Mouse (Mus musculus) MEL (cell line): ENCODE measurements around the gene Epb41. TPM values are rescaled to one million over a fixed set of nuclear protein-coding genes. Genes with fewer than 3 reads are reported as not detected.
A peak's percentile ranks its signal among the peaks of the same experiment; 100 is the strongest.

Source experiments
- DNase-seq: peaks from one replicate; pipeline ENCODE4 v3.0.0; 2011; ENCODE audit warnings: low read depth, low spot score
- H3K27ac ChIP-seq: 2 replicates; pipeline ENCODE4 v1.5.1; 2012; ENCODE audit warnings: low read depth, mild to moderate bottlenecking, control low read depth, low read length, moderate library complexity; ENCODE audit not compliant: control insufficient read depth
- H3K27me3 ChIP-seq, 2 experiments: fragments of 150-350 bp in 1 of 2; sonication (generic) in 1 of 2; 2 replicates each; pipeline ENCODE4 v1.6.1; 2012; ENCODE audit warnings: low read length in 2 of 2, mild to moderate bottlenecking in 2 of 2, improper control_type of control experiment in 1 of 2, moderate library complexity in 1 of 2; ENCODE audit not compliant: insufficient read depth in 2 of 2, control insufficient read depth in 1 of 2
- H3K36me3 ChIP-seq, 2 experiments: 2 replicates each; pipeline ENCODE4 v1.6.1; 2012 to 2014; ENCODE audit warnings: low read length in 2 of 2, improper control_type of control experiment in 1 of 2, inconsistent platforms in 1 of 2, mild to moderate bottlenecking in 1 of 2; ENCODE audit not compliant: insufficient read depth in 2 of 2, control insufficient read depth in 1 of 2
- H3K4me1 ChIP-seq, 2 experiments: fragments of 150-350 bp in 1 of 2; sonication (generic) in 1 of 2; 2 replicates each; pipeline ENCODE4 v1.6.1; 2012; ENCODE audit warnings: low read length in 2 of 2, improper control_type of control experiment in 1 of 2, mild to moderate bottlenecking in 1 of 2; ENCODE audit not compliant: insufficient read depth in 2 of 2, control insufficient read depth in 1 of 2
- H3K4me3 ChIP-seq, 2 experiments: fragments of 150-350 bp in 1 of 2; sonication (generic) in 1 of 2; 2 replicates each; pipeline ENCODE4 v1.5.1; 2012; ENCODE audit warnings: low read depth in 2 of 2, low read length in 2 of 2, mild to moderate bottlenecking in 2 of 2, moderate library complexity in 2 of 2, control low read depth in 1 of 2, improper control_type of control experiment in 1 of 2; ENCODE audit not compliant: control insufficient read depth in 1 of 2, insufficient read depth in 1 of 2
- H3K79me2 ChIP-seq: 2 replicates; pipeline ENCODE4 v1.6.1; 2012; ENCODE audit warnings: mild to moderate bottlenecking, low read length, moderate library complexity; ENCODE audit not compliant: control insufficient read depth, poor library complexity, insufficient read depth
- H3K9ac ChIP-seq: 2 replicates; pipeline ENCODE4 v1.6.1; 2012; ENCODE audit warnings: low read depth, mild to moderate bottlenecking, control low read depth, low read length, moderate library complexity; ENCODE audit not compliant: control insufficient read depth, poor library complexity, severe bottlenecking
- H3K9me3 ChIP-seq: fragments of 150-350 bp; sonication (generic); replicated peaks from 2 replicates; pipeline ENCODE4 v1.6.1; 2012; ENCODE audit warnings: mild to moderate bottlenecking, low read length, improper control_type of control experiment, moderate library complexity; ENCODE audit not compliant: insufficient read depth
- BHLHE40 ChIP-seq: IDR thresholded peaks from 2 replicates; pipeline ENCODE4 v1.6.1; 2012; ENCODE audit warnings: low read depth, mild to moderate bottlenecking, inconsistent platforms, low read length, improper control_type of control experiment, borderline replicate concordance
- CHD1 ChIP-seq: IDR thresholded peaks from 2 replicates; pipeline ENCODE4 v1.6.1; 2012; ENCODE audit warnings: low read depth, mild to moderate bottlenecking, inconsistent platforms, low read length, improper control_type of control experiment
- CHD2 ChIP-seq: IDR thresholded peaks from 2 replicates; pipeline ENCODE4 v1.6.1; 2011; ENCODE audit warnings: low read length, improper control_type of control experiment
- CTCF ChIP-seq, 3 experiments: IDR thresholded peaks in 2 of 3; conservative IDR thresholded peaks in 1 of 3; 2 replicates each; pipeline ENCODE4 v1.5.1; 2011 to 2012; ENCODE audit warnings: low read length in 3 of 3, low read depth in 2 of 3, mild to moderate bottlenecking in 2 of 3, improper control_type of control experiment in 1 of 3, inconsistent platforms in 1 of 3, mixed read lengths in 1 of 3, moderate library complexity in 1 of 3; ENCODE audit not compliant: control insufficient read depth in 1 of 3, insufficient read depth in 1 of 3, poor library complexity in 1 of 3, severe bottlenecking in 1 of 3
- E2F4 ChIP-seq: IDR thresholded peaks from 2 replicates; pipeline ENCODE4 v1.6.1; 2011; ENCODE audit warnings: low read depth, low read length, improper control_type of control experiment, borderline replicate concordance
- ELF1 ChIP-seq: IDR thresholded peaks from 2 replicates; pipeline ENCODE4 v1.6.1; 2014; ENCODE audit warnings: low read depth, mild to moderate bottlenecking, inconsistent platforms, low read length, improper control_type of control experiment, moderate library complexity
- EP300 ChIP-seq, 2 experiments: IDR thresholded peaks; 2 replicates each; pipeline ENCODE4 v1.6.1; 2011; ENCODE audit warnings: improper control_type of control experiment in 2 of 2, low read length in 2 of 2, low read depth in 1 of 2, mild to moderate bottlenecking in 1 of 2
- ETS1 ChIP-seq: IDR thresholded peaks from 2 replicates; pipeline ENCODE4 v1.6.1; 2012; ENCODE audit warnings: low read depth, mild to moderate bottlenecking, inconsistent platforms, low read length, improper control_type of control experiment, moderate library complexity
- GABPA ChIP-seq: IDR thresholded peaks from 2 replicates; pipeline ENCODE4 v1.6.1; 2012; ENCODE audit warnings: low read depth, mild to moderate bottlenecking, inconsistent platforms, low read length, improper control_type of control experiment, moderate library complexity
- GATA1 ChIP-seq: IDR thresholded peaks from 2 replicates; pipeline ENCODE4 v1.6.1; 2011; ENCODE audit warnings: low read depth, low read length, improper control_type of control experiment
- HCFC1 ChIP-seq: IDR thresholded peaks from 2 replicates; pipeline ENCODE4 v1.6.1; 2012; ENCODE audit warnings: low read depth, mild to moderate bottlenecking, inconsistent platforms, low read length, improper control_type of control experiment, moderate library complexity
- JUND ChIP-seq: IDR thresholded peaks from 2 replicates; pipeline ENCODE4 v1.6.1; 2011; ENCODE audit warnings: low read depth, mild to moderate bottlenecking, improper control_type of control experiment, low read length
- KAT2A ChIP-seq: conservative IDR thresholded peaks from 2 replicates; pipeline ENCODE4 v1.6.1; 2012; ENCODE audit warnings: low read depth, low read length, improper control_type of control experiment, inconsistent platforms
- MAFK ChIP-seq: IDR thresholded peaks from 2 replicates; pipeline ENCODE4 v1.6.1; 2011; ENCODE audit warnings: low read depth, mild to moderate bottlenecking, low read length, improper control_type of control experiment, borderline replicate concordance
- MAX ChIP-seq: IDR thresholded peaks from 2 replicates; pipeline ENCODE4 v1.6.1; 2011; ENCODE audit warnings: low read length, improper control_type of control experiment
- MAZ ChIP-seq: IDR thresholded peaks from 2 replicates; pipeline ENCODE4 v1.6.1; 2012; ENCODE audit warnings: low read depth, mild to moderate bottlenecking, inconsistent platforms, low read length, improper control_type of control experiment
- MEF2A ChIP-seq: IDR thresholded peaks from 2 replicates; pipeline ENCODE4 v1.6.1; 2014; ENCODE audit warnings: low read depth, mild to moderate bottlenecking, inconsistent platforms, low read length, improper control_type of control experiment; ENCODE audit not compliant: poor library complexity, insufficient replicate concordance, severe bottlenecking; ENCODE audit errors: extremely low read depth
- MXI1 ChIP-seq: IDR thresholded peaks from 2 replicates; pipeline ENCODE4 v1.6.1; 2011; ENCODE audit warnings: mild to moderate bottlenecking, low read depth, low read length, improper control_type of control experiment
- MYB ChIP-seq: IDR thresholded peaks from 2 replicates; pipeline ENCODE4 v1.6.1; 2011; ENCODE audit warnings: mild to moderate bottlenecking, low read depth, low read length, improper control_type of control experiment
- MYC ChIP-seq: IDR thresholded peaks from 2 replicates; pipeline ENCODE4 v1.6.1; 2011; ENCODE audit warnings: low read depth, mild to moderate bottlenecking, low read length, improper control_type of control experiment, moderate library complexity
- NELFE ChIP-seq: IDR thresholded peaks from 2 replicates; pipeline ENCODE4 v1.6.1; 2011; ENCODE audit warnings: low read depth, low read length, improper control_type of control experiment
- NRF1 ChIP-seq: IDR thresholded peaks from 2 replicates; pipeline ENCODE4 v1.6.1; 2014; ENCODE audit warnings: low read depth, mild to moderate bottlenecking, inconsistent platforms, low read length, improper control_type of control experiment, moderate library complexity; ENCODE audit not compliant: poor library complexity, insufficient read depth, severe bottlenecking
- POLR2A ChIP-seq, 2 experiments: IDR thresholded peaks; 2 replicates each; pipeline ENCODE4 v1.6.1; 2011 to 2012; ENCODE audit warnings: low read length in 2 of 2, mild to moderate bottlenecking in 2 of 2, control low read depth in 1 of 2, improper control_type of control experiment in 1 of 2, low read depth in 1 of 2, moderate library complexity in 1 of 2; ENCODE audit not compliant: control insufficient read depth in 1 of 2, insufficient read depth in 1 of 2, poor library complexity in 1 of 2
- POLR2AphosphoS2 ChIP-seq: IDR thresholded peaks from 2 replicates; pipeline ENCODE4 v1.6.1; 2011; ENCODE audit warnings: low read length, improper control_type of control experiment
- POLR2AphosphoS5 ChIP-seq: IDR thresholded peaks from 2 replicates; pipeline ENCODE4 v1.6.1; 2012; ENCODE audit warnings: low read depth, borderline replicate concordance, mild to moderate bottlenecking, inconsistent platforms, low read length, moderate library complexity, mixed read lengths
- RAD21 ChIP-seq: IDR thresholded peaks from 2 replicates; pipeline ENCODE4 v1.6.1; 2011; ENCODE audit warnings: mild to moderate bottlenecking, low read depth, low read length, improper control_type of control experiment
- RCOR1 ChIP-seq: IDR thresholded peaks from 2 replicates; pipeline ENCODE4 v1.6.1; 2012; ENCODE audit warnings: low read depth, mild to moderate bottlenecking, inconsistent platforms, low read length, improper control_type of control experiment
- SIN3A ChIP-seq: IDR thresholded peaks from 2 replicates; pipeline ENCODE4 v1.6.1; 2012; ENCODE audit warnings: low read length, improper control_type of control experiment, inconsistent platforms
- SMC3 ChIP-seq: IDR thresholded peaks from 2 replicates; pipeline ENCODE4 v1.6.1; 2011; ENCODE audit warnings: low read depth, low read length, improper control_type of control experiment
- TAL1 ChIP-seq: IDR thresholded peaks from 2 replicates; pipeline ENCODE4 v1.6.1; 2012; ENCODE audit warnings: mild to moderate bottlenecking, inconsistent platforms, low read length, moderate library complexity, mixed read lengths
- TBP ChIP-seq: IDR thresholded peaks from 2 replicates; pipeline ENCODE4 v1.8.0; 2011; ENCODE audit warnings: low read depth, low read length, improper control_type of control experiment
- TCF12 ChIP-seq: IDR thresholded peaks from 2 replicates; pipeline ENCODE4 v1.6.1; 2014; ENCODE audit warnings: low read depth, mild to moderate bottlenecking, inconsistent platforms, low read length, improper control_type of control experiment, moderate library complexity
- UBTF ChIP-seq: IDR thresholded peaks from 2 replicates; pipeline ENCODE4 v1.6.1; 2012; ENCODE audit warnings: low read depth, mild to moderate bottlenecking, inconsistent platforms, low read length, improper control_type of control experiment, moderate library complexity, borderline replicate concordance; ENCODE audit not compliant: insufficient read depth
- USF1 ChIP-seq: IDR thresholded peaks from 2 replicates; pipeline ENCODE4 v1.6.1; 2014; ENCODE audit warnings: low read depth, mild to moderate bottlenecking, inconsistent platforms, low read length, improper control_type of control experiment, moderate library complexity
- USF2 ChIP-seq, 2 experiments: IDR thresholded peaks; 2 replicates each; pipeline ENCODE4 v1.6.1; 2011 to 2012; ENCODE audit warnings: improper control_type of control experiment in 2 of 2, low read length in 2 of 2, borderline replicate concordance in 1 of 2, inconsistent platforms in 1 of 2, low read depth in 1 of 2, mild to moderate bottlenecking in 1 of 2; ENCODE audit not compliant: insufficient read depth in 1 of 2
- ZC3H11A ChIP-seq: IDR thresholded peaks from 2 replicates; pipeline ENCODE4 v1.6.1; 2012; ENCODE audit warnings: low read depth, mild to moderate bottlenecking, inconsistent platforms, low read length, improper control_type of control experiment
- ZKSCAN1 ChIP-seq: IDR thresholded peaks from 2 replicates; pipeline ENCODE4 v1.6.1; 2012; ENCODE audit warnings: low read depth, mild to moderate bottlenecking, inconsistent platforms, low read length, improper control_type of control experiment, moderate library complexity
- ZNF384 ChIP-seq: IDR thresholded peaks from 2 replicates; pipeline ENCODE4 v1.6.1; 2012; ENCODE audit warnings: low read depth, mild to moderate bottlenecking, inconsistent platforms, low read length, improper control_type of control experiment
- polyA plus RNA-seq, 2 experiments: library from polyadenylated mRNA; stranded (reverse) in 1 of 2; unstranded in 1 of 2; fragments of >175 nt in 1 of 2; fragments of >200 nt in 1 of 2; gene quantifications; 2 replicates each; pipeline versions ENCODE4 v1.2.1 to v1.2.4; 2012; ENCODE audit warnings: low replicate concordance in 2 of 2, low read depth in 1 of 2; ENCODE audit not compliant: insufficient read length in 2 of 2, insufficient read depth in 1 of 2, missing spikeins in 1 of 2
- total RNA-seq: library from RNA; depleted of rRNA; stranded (reverse); fragments of 300-350 nt; gene quantifications from 2 replicates; pipeline ENCODE4 v1.2.3, GENCODE M21; 2012

Epb41 gene
- total and polyA plus RNA-seq, 3 experiments, result 36.5 to 115 (median 44.3) TPM

GRCm38 (mm10) chr4:131977201-131977600 is 97.9 kb downstream of the Epb41 start:
- Histone ChIP-seq H3K27me3 (no peaks in the 10 kb centered on the region), H3K4me1 (no peaks in the 10 kb centered on the region), H3K9ac (no peak overlapping the region), H3K4me3 (no peak overlapping the region), H3K27ac (no peak overlapping the region), H3K9me3 (no peaks in the 10 kb centered on the region), H3K79me2 (no peaks in the 10 kb centered on the region), H3K36me3 (peaks cover 0 to 16% of the 10 kb centered on the region in 2 experiments; a peak in 2 of 4 replicates)
- DNase-seq, result peak; percentile 82
- TF ChIP-seq SMC3, result peak; percentile 92
- peak; percentile 89 for TF ChIP-seq ZC3H11A
- no peak for TF ChIP-seq CHD1
- TF ChIP-seq USF1, result 0 out of 2 replicates have a peak, but pooled peaks have one; percentile 8
- no peak for TF ChIP-seq RCOR1
- no peak for TF ChIP-seq ZKSCAN1
- TF ChIP-seq MYC, result no peak
- no peak for TF ChIP-seq E2F4
- no peak for TF ChIP-seq POLR2AphosphoS5
- no peak for TF ChIP-seq MAZ
- TF ChIP-seq HCFC1, result no peak
- no peak for TF ChIP-seq ELF1
- no peak for TF ChIP-seq GATA1
- TF ChIP-seq TAL1, result no peak
- TF ChIP-seq MYB, result no peak
- no peak for TF ChIP-seq BHLHE40
- TF ChIP-seq GABPA, result no peak
- no peak for TF ChIP-seq TBP
- TF ChIP-seq ZNF384, result peak; percentile 70
- TF ChIP-seq ETS1, result no peak
- TF ChIP-seq NRF1, result no peak
- TF ChIP-seq RAD21, result peak; percentile 95
- no peak for TF ChIP-seq MAFK
- TF ChIP-seq JUND, result no peak
- TF ChIP-seq MEF2A, result no peak
- peak; percentile 89 to 99 (median 94) for TF ChIP-seq CTCF (IDR thresholded peaks at IDR 0.05 in 2 of 3, conservative IDR thresholded peaks at IDR 0.05 in 1 of 3; ENCODE audit: control insufficient read depth in 1 of 3, insufficient read depth in 1 of 3, low read depth in 2 of 3, low read length in 3 of 3, poor library complexity in 1 of 3, severe bottlenecking in 1 of 3)
- 0 out of 2 replicates have a peak, but pooled peaks have one; percentile 25 for TF ChIP-seq MAX
- no peak for TF ChIP-seq USF2 (IDR thresholded peaks at IDR 0.05; ENCODE audit: borderline replicate concordance in 1 of 2, insufficient read depth in 1 of 2, low read depth in 1 of 2, low read length in 2 of 2)
- no peak for TF ChIP-seq KAT2A
- no peak for TF ChIP-seq UBTF
- TF ChIP-seq POLR2A (IDR thresholded peaks at IDR 0.05; ENCODE audit: control insufficient read depth in 1 of 2, insufficient read depth in 1 of 2, low read depth in 1 of 2, low read length in 2 of 2, poor library complexity in 1 of 2), result no peak
- peak; percentile 60; the same call in 1 of the 2 replicates for TF ChIP-seq SIN3A
- no peak for TF ChIP-seq TCF12
- TF ChIP-seq NELFE, result no peak
- no peak for TF ChIP-seq CHD2
- no peak for TF ChIP-seq EP300 (IDR thresholded peaks at IDR 0.05; ENCODE audit: low read depth in 1 of 2, low read length in 2 of 2)
- TF ChIP-seq POLR2AphosphoS2, result no peak
- TF ChIP-seq MXI1, result 0 out of 2 replicates have a peak, but pooled peaks have one; percentile 39
